Mouse (Mus musculus) sigmoid colon, adult 10 weeks (tissue): ENCODE data around the gene 6430531B16Rik. TPM values are rescaled to one million over a fixed set of nuclear protein-coding genes. Genes with fewer than 3 reads are reported as not detected.

Experiments used
- polyA plus RNA-seq: library from polyadenylated mRNA; stranded (reverse); fragments of 350-450 nt; fragmentation: Illumina TruSeq; extraction: RNeasy Lipid Tissue Mini Kit (QIAGEN cat#74804); gene quantifications from one replicate; pipeline ENCODE4 v1.2.3, GENCODE M21; 2014; ENCODE audit warnings: low read depth, low replicate concordance

6430531B16Rik gene
- not detected for polyA plus RNA-seq

GRCm38 (mm10) chr7:139978278-139978892 is at the start of gene 6430531B16Rik:
TSS of gene 6430531B16Rik (minus strand) at chr7:139978755.

GRCm38 (mm10) chr7:139992406-139992805 is 13.9 kb upstream of the 6430531B16Rik start, which contains the start of gene Adam8:
TSS of gene Adam8 (minus strand) at chr7:139992562.

GRCm38 (mm10) chr7:139943674-139944281 is 34.8 kb downstream of the 6430531B16Rik start, which contains the start of gene Utf1:
TSS of gene Utf1 (plus strand) at chr7:139943789.

Other genes starting within 250 kb of the 6430531B16Rik start
- not detected for gene Adgra1, start 144.6 kb downstream of the 6430531B16Rik start, polyA plus RNA-seq
- gene Kndc1, start 84.1 kb downstream of the 6430531B16Rik start, polyA plus RNA-seq, result not detected
- gene Utf1, start 35.0 kb downstream of the 6430531B16Rik start, polyA plus RNA-seq, result not detected
- not detected for gene Adam8, start 13.8 kb upstream of the 6430531B16Rik start, polyA plus RNA-seq
- gene Zfp511, start 57.6 kb upstream of the 6430531B16Rik start, polyA plus RNA-seq, result 15.9 TPM
- gene Tubgcp2, start 57.9 kb upstream of the 6430531B16Rik start, polyA plus RNA-seq, result 12.0 TPM
- gene Msx3, start 70.3 kb upstream of the 6430531B16Rik start, polyA plus RNA-seq, result not detected
- gene Caly, start 103.8 kb upstream of the 6430531B16Rik start, polyA plus RNA-seq, result not detected
- not detected for gene Prap1, start 114.6 kb upstream of the 6430531B16Rik start, polyA plus RNA-seq
- gene Fuom, start 123.7 kb upstream of the 6430531B16Rik start, polyA plus RNA-seq, result 32.4 TPM
- 5.0 TPM for gene Paox, start 137.0 kb upstream of the 6430531B16Rik start, polyA plus RNA-seq
- gene Echs1, start 137.7 kb upstream of the 6430531B16Rik start, polyA plus RNA-seq, result 87.7 TPM
- gene Mtg1, start 158.8 kb upstream of the 6430531B16Rik start, polyA plus RNA-seq, result 3.2 TPM
- gene Sprn, start 176.1 kb upstream of the 6430531B16Rik start, polyA plus RNA-seq, result 0.73 TPM
- gene Olfr522, start 186.0 kb upstream of the 6430531B16Rik start, polyA plus RNA-seq, result not detected
- gene Olfr523, start 194.5 kb upstream of the 6430531B16Rik start, polyA plus RNA-seq, result not detected
- not detected for gene Olfr524, start 227.2 kb upstream of the 6430531B16Rik start, polyA plus RNA-seq
- gene Cd163l1, start 239.5 kb upstream of the 6430531B16Rik start, polyA plus RNA-seq, result not detected